Mouse (Mus musculus) liver, embryonic 14.5 days (tissue): Measurements from ENCODE around the gene Cd1d1. TPM values are rescaled to one million over a fixed set of nuclear protein-coding genes. Genes with fewer than 3 reads are reported as not detected.
A peak's percentile ranks its signal among the peaks of the same experiment; 100 is the strongest.
"Not testable (repeated sequence)": the region's sequence is repeated elsewhere in the genome, so short reads cannot be mapped to it uniquely, and the experiment has no call there.

Experiments
- ATAC-seq: fragments of 200-750 bp; cut with Nextera tagmentation; 2 replicates; pipeline ENCODE4 v1.8.0; 2017; ENCODE audit warnings: moderate number of reproducible peaks, mild to moderate bottlenecking, moderate library complexity; ENCODE audit not compliant: insufficient read depth
- DNase-seq, 3 experiments: peaks; one replicate each; pipeline ENCODE4 v3.0.0-alpha.2; 2012 to 2013; ENCODE audit warnings: low read depth in 3 of 3, low spot score in 3 of 3
- H3K27ac ChIP-seq: fragments of 300-500 bp; sonication (generic); 2 replicates; pipeline ENCODE4 v1.5.1; 2014; ENCODE audit warnings: moderate library complexity, mild to moderate bottlenecking, control low read depth, inconsistent platforms
- H3K27me3 ChIP-seq: fragments of 300-500 bp; sonication (generic); 2 replicates; pipeline ENCODE4 v1.6.1; 2014; ENCODE audit warnings: mild to moderate bottlenecking, low read length, moderate library complexity; ENCODE audit not compliant: control insufficient read depth, insufficient read depth
- H3K36me3 ChIP-seq: fragments of 300-500 bp; sonication (generic); replicated peaks from 2 replicates; pipeline ENCODE4 v1.6.1; 2014; ENCODE audit warnings: low read depth; ENCODE audit not compliant: control insufficient read depth, insufficient read depth
- H3K4me1 ChIP-seq, 2 experiments: fragments of 200-500 bp in 1 of 2; fragments of 300-500 bp in 1 of 2; sonication (generic) in 1 of 2; replicated peaks; 2 replicates each; pipeline ENCODE4 v1.6.1; 2012 to 2014; ENCODE audit warnings: antibody characterized with exemption in 1 of 2, inconsistent platforms in 1 of 2, low read length in 1 of 2; ENCODE audit not compliant: control insufficient read depth in 2 of 2, insufficient read depth in 2 of 2
- H3K4me2 ChIP-seq: fragments of 300-500 bp; sonication (generic); 2 replicates; pipeline ENCODE4 v1.6.1; 2014; ENCODE audit warnings: low read depth, mild to moderate bottlenecking, control low read depth, moderate library complexity
- H3K4me3 ChIP-seq, 2 experiments: fragments of 200-500 bp in 1 of 2; fragments of 300-500 bp in 1 of 2; sonication (generic) in 1 of 2; 2 replicates each; pipeline ENCODE4 v1.5.1; 2012 to 2014; ENCODE audit warnings: low read depth in 2 of 2, low read length in 2 of 2, mild to moderate bottlenecking in 2 of 2, control low read depth in 1 of 2, inconsistent platforms in 1 of 2, moderate library complexity in 1 of 2; ENCODE audit not compliant: insufficient read depth in 1 of 2
- H3K9ac ChIP-seq: fragments of 300-500 bp; sonication (generic); replicated peaks from 2 replicates; pipeline ENCODE4 v1.6.1; 2014; ENCODE audit warnings: mild to moderate bottlenecking, control low read depth, moderate library complexity
- H3K9me3 ChIP-seq: fragments of 300-500 bp; sonication (generic); 2 replicates; pipeline ENCODE4 v1.6.1; 2016; ENCODE audit warnings: low read length, mixed read lengths; ENCODE audit not compliant: control insufficient read depth
- CTCF ChIP-seq: IDR thresholded peaks from 2 replicates; pipeline ENCODE4 v1.5.1; 2016; ENCODE audit warnings: antibody characterized with exemption, low read depth, control low read depth
- EP300 ChIP-seq: IDR thresholded peaks from 2 replicates; pipeline ENCODE4 v1.6.1; 2016; ENCODE audit warnings: antibody characterized with exemption, low read depth
- WGBS: fragments of 180-500 bp; shearing (Covaris S2); extraction: QIAGEN DNeasy Blood & Tissue Kit; methylation state at CpG from one replicate; pipeline ENCODE4 v1.1.7; 2014; ENCODE audit not compliant: insufficient replicate concordance; 5-methylcytosine and 5-hydroxymethylcytosine counted together
- polyA plus RNA-seq, 2 experiments: library from polyadenylated mRNA; depleted of rRNA in 1 of 2; stranded (reverse) in 1 of 2; unstranded in 1 of 2; fragments of >200 nt; fragmentation: Nextera tagmentation in 1 of 2; extraction: Ambion mirVana in 1 of 2; gene quantifications; 2 replicates each; pipeline versions ENCODE4 v1.2.1 to v1.2.3; 2012 to 2014

The Cd1d1 gene
- polyA plus RNA-seq, 2 experiments, result 3.4 to 4.2 TPM

DNA sequence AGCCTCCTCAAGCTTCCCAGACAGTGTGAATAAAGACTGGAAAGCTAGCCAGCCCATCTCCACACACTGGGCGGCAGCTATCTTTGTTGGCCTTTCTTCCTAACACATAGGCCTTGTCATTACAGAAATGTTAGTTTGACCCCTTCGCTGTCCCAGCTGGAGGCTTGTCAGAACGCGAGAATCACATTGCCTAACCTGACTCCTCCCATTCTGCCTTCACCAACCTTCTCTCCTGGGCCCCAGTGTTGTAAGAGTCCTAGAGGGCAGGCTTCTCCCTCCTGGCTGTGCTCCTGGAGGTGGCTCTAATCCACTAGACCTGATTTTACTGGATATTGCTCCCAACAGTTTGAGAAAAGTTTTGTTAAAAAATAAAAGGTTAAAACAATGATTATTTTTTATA lies 1.4 kb upstream of the Cd1d1 start:
- Histone ChIP-seq H3K36me3 (no peaks in the 10 kb centered on the region), H3K9me3 (no peaks in the 10 kb centered on the region), H3K4me1 (peaks cover 0 to 11% of the 10 kb centered on the region in 2 experiments; a peak in 1 of 4 replicates), H3K27ac (no peak overlapping the region), H3K9ac (no peak overlapping the region), H3K4me3 (no peak overlapping the region), H3K4me2 (no peak overlapping the region), H3K27me3 (no peaks in the 10 kb centered on the region)
- DNase-seq (peak in 1 of 3 experiments; percentile 9), ATAC-seq (peak; percentile 43; the same call in 1 of the 2 replicates)
- WGBS, result 41% methylated on average over 4 of the region's 4 CpGs
- TF ChIP-seq CTCF, result no peak
- TF ChIP-seq EP300, result no peak

DNA sequence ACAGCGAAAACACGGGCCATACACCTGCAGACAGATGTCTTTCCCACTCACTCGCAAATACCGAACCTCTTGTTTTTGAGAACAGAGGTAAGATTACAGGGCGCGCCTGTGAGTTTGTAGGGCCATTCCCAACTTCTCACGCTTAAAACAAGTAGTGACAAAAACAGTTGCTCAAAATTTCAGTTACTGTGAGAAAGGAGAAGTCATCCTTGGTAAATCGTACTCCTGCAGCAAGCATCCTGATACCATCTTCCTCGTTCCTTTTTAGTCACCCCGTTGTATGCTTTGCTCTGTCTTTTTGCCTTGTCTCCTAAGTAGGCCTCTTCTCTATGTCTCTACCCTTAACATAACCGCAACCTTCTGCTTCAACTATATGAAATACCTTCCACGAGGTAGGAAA lies 810 bp upstream of the Cd1d1 start:
- Histone ChIP-seq H3K27ac (no peak overlapping the region), H3K27me3 (no peaks in the 10 kb centered on the region), H3K4me1 (peaks cover 0 to 11% of the 10 kb centered on the region in 2 experiments; a peak in 1 of 4 replicates), H3K9ac (no peak overlapping the region), H3K4me2 (peak overlapping the region; percentile 67), H3K36me3 (no peaks in the 10 kb centered on the region), H3K4me3 (no peak overlapping the region), H3K9me3 (no peaks in the 10 kb centered on the region)
- WGBS, result 55% methylated on average over 12 of the region's 12 CpGs
- no peak for DNase-seq
- no peak for ATAC-seq
- no peak for TF ChIP-seq CTCF
- no peak for TF ChIP-seq EP300

DNA sequence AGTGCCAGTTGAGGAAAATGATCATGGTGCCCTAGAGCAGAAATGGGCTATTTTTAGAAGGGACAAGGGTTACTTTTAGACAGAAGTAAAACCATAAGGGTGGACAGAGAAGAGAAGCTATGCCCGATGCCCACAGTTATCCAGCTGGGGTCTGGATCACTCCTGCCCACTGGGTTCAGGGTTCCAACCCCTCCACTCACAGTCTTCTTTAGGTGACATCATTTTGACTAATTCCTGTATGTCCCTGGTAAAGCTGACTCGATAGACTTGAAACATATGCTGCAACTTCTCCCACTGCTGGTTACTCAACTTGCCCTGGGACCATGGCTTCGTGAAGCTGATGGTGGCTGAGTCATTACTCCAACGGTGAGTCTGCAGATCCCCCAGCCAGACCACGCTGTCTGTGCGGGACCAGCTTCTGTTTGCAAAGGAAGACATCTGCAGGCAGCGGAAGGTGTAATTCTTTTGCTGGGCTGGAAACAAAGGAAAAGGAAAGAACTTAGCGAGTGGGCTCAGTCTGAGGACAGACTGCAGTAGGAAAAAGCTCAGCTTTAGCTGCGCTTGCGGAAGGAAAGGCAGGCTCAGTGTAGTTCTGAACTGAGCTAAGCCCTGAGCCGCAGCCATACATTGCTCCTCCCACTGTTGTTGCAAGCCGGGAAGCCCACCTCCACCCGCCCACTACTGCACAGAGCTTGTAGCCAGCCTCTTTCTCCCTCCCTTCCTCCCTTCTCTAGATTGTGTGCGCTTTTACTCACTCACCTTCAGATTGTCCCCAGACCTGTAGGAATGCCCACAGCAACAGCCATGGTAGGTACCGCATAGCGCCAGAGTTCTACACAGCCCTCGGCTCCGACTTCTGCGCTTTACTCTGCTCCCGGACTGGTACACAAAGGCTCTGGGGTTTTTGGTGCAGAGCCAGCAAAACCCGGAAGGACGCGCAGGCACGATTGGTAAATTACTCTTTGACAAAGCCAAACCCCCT lies 517 bp downstream of the Cd1d1 start:
- DNase-seq, result peak; percentile 26 to 36 (median 30)
- H3K9ac ChIP-seq, result peak overlapping the region; percentile 52

DNA sequence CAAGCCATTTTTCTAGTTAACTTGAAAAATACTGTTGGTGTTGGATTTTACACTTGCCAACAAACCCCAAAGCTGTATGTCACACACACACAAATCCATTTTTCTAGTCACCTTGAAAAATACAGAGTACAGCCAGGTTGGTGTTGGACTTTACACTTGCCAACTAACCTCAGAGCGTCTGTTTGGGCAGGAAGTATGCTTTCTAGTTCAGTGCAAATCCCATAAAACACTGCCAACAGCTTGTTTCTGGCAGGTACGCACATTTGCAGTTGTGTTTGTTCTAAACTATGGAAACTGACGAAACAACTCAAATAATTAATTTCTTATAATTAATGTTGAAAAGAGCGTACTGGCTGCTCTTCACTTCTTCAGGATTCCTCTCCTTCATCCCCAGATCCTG lies 3.1 kb downstream of the Cd1d1 start:
- Histone ChIP-seq H3K27me3 (no peaks in the 10 kb centered on the region), H3K9ac (no peak overlapping the region), H3K36me3 (no peaks in the 10 kb centered on the region), H3K27ac (no peak overlapping the region), H3K4me1 (peaks cover 0 to 11% of the 10 kb centered on the region in 2 experiments; a peak in 1 of 4 replicates), H3K4me2 (no peak overlapping the region), H3K4me3 (no peak overlapping the region), H3K9me3 (no peaks in the 10 kb centered on the region)
- WGBS, result 76% methylated on average over 4 of the region's 4 CpGs
- no peak for ATAC-seq
- no peak for DNase-seq
- TF ChIP-seq CTCF (no peak), EP300 (no peak)

More for the DNA sequence above, 517 bp downstream of the Cd1d1 start:
- peaks cover 0 to 11% of the 10 kb centered on the region in 2 experiments; a peak in 1 of 4 replicates for H3K4me1 ChIP-seq
- ATAC-seq, result peak; percentile 86
- not testable (repeated sequence) for H3K27me3 ChIP-seq, H3K36me3 ChIP-seq, H3K27ac ChIP-seq, H3K9me3 ChIP-seq
- peak overlapping the region; percentile 57 to 87 for H3K4me3 ChIP-seq
- H3K4me2 ChIP-seq, result peak overlapping the region; percentile 67
- 2% methylated on average over 23 of the region's 24 CpGs for WGBS

DNA sequence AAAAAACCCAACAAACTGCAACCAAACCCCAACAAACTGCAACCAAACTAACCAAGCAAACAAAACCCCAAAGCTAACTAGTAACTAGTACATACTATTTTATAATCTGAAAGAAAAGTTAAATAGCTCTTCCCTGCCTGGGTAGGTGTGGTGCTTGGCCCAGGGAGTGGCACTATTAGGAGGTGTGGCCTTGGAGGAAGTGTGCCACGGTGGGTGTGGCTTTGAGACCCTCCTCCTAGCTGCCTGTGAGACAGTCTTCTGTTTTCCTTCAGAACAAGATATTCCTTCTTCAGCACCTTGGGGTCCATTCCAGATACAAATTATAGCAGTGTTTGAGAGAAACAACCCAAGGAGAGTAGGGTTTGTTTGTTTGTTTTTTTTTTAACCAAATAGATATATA lies 3.9 kb downstream of the Cd1d1 start:
- Histone ChIP-seq H3K9me3 (no peaks in the 10 kb centered on the region), H3K4me1 (peaks cover 0 to 6% of the 10 kb centered on the region in 2 experiments; a peak in 1 of 4 replicates), H3K4me3 (no peak overlapping the region), H3K4me2 (no peak overlapping the region), H3K9ac (no peak overlapping the region), H3K27ac (no peak overlapping the region), H3K27me3 (no peaks in the 10 kb centered on the region), H3K36me3 (no peaks in the 10 kb centered on the region)
- WGBS, result 0% methylated on average over 1 of the region's 1 CpGs
- no peak for ATAC-seq
- no peak for DNase-seq
- no peak for TF ChIP-seq CTCF
- TF ChIP-seq EP300, result no peak

DNA sequence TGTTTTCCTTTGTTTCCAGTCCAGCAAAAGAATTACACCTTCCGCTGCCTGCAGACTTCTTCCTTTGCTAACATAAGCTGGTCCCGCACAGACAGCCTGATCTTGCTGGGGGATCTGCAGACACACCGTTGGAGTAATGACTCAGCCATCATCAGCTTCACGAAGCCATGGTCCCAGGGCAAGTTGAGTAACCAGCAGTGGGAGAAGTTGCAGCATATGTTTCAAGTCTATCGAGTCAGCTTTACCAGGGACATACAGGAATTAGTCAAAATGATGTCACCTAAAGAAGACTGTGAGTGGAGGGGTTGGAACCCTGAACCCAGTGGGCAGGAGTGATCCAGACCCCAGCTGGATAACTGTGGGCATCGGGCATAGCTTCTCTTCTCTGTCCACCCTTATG lies 12.3 kb downstream of the Cd1d1 start:
- Histone ChIP-seq H3K4me3 (peak overlapping the region in 1 of 2 experiments; percentile 29; a peak in 1 of 4 replicates), H3K4me2 (0 out of 2 replicates have a peak overlapping the region, but pooled peaks have one; percentile 30)
- 29% methylated on average over 5 of the region's 6 CpGs for WGBS
- not testable (repeated sequence) for H3K27ac ChIP-seq, H3K4me1 ChIP-seq, H3K9ac ChIP-seq, H3K27me3 ChIP-seq, DNase-seq, H3K36me3 ChIP-seq, H3K9me3 ChIP-seq, ATAC-seq
